Mouse (Mus musculus) heart, adult 18-20 months (tissue): ENCODE data around the gene Gm17409. TPM values are rescaled to one million over a fixed set of nuclear protein-coding genes. Genes with fewer than 3 reads are reported as not detected.

Source experiments
- DNase-seq, 2 experiments: peaks; one replicate each; pipeline ENCODE4 v3.0.0; 2021 to 2022; ENCODE audit warnings: mixed read lengths in 1 of 2
- long read RNA-seq, 2 experiments: library from polyadenylated mRNA; stranded (forward); transcript quantifications; one replicate each; pipeline ENCODE4 v2.0.0; 2021
- total RNA-seq, 2 experiments: library from RNA; stranded (reverse); gene quantifications; 2 replicates each; pipeline ENCODE4 v1.2.3; 2021

Gm17409 gene
- total RNA-seq: not detected
- long read RNA-seq, experiment 1: 0 reads
- long read RNA-seq, experiment 2: 0 reads

DNA sequence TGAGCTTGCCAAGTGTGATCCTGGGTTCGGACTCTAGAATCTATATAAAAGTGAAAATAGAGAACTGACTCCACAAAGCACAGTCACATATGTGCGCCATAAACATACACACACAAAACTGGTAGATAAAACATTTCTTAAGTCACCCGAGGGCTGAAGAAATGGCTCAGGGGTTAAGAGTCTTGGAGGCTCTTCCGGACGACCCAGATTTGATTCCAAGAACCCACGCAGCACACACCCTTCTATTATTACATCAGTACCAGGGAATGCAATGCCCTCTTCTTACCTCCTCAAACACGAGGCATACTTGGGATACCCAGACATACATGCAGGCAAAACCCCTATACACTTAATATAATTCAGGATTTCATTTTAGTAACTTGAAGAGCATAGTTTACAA lies at the start of gene Gm17409:
Gm17409 (plus strand) TSS at position 301 of the 400 bp plus-strand sequence.
- DNase-seq: no peak

DNA sequence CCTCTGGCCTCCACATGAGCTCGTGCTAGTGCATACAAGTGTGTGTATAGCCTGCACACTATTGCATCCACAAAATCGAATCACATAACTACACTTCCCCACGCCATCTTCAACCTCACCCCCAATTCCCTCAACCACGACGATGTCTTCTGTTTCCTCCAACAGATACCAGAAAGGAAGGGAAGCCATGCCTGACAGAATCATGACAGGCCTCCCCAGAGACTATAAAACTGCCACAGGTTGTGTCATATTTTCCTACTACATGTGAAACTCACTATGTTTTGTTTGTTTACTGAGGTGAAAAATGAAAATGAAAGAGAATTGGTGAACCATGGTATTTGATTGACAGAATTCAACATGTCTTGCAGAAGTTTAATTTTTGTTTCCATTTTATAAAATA lies 46.6 kb upstream of the Gm17409 start:
- no peak for DNase-seq

DNA sequence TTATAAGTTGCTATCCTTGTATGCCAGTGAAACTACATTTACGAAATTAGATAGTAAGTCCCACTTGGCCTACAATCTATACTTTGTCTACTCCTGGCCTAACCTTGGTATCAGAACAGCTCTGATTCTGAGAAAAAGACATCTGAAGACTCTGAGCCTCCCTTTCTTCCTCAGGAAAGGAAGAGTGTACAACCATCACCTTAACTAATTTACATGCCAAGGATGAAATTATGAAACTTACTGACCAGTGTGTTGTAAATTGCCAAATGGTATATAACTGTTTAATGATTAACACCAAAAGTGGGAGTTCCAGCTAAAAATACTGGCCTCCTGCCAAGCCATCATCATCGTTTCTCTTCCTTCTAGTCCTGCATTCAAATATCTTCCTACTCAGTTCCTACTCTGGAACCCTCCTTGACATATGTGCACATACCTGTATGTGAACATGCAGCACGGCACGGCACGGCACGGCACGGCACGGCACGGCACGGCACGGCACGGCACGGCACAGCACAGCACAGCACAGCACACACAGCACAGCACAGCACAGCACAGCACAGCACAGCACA lies 44.4 kb upstream of the Gm17409 start:
- no peak for DNase-seq

DNA sequence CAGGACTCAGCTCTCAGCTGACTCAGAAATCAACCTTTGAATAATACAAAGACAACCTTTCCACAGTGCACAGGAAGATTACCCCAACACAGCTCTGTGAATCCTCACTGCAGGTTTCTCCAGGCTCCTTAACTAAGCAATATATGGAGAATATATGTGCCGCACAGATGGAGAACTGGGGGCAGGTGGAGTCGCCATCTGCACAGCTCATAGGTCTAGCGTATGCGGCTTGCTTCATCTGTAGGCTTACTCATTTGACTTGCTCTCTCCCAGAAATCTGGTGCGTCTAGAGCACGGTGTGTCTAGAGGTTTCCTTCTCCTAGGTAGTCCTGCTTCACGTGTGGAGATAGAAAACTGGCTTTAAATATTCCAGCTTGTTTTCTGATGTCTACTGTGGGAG lies 37.7 kb upstream of the Gm17409 start:
- DNase-seq: no peak

- no peak for DNase-seq
These were observed 36.6 kb upstream of the Gm17409 start for GRCm38 (mm10) chr2:58433317-58433716.

DNA sequence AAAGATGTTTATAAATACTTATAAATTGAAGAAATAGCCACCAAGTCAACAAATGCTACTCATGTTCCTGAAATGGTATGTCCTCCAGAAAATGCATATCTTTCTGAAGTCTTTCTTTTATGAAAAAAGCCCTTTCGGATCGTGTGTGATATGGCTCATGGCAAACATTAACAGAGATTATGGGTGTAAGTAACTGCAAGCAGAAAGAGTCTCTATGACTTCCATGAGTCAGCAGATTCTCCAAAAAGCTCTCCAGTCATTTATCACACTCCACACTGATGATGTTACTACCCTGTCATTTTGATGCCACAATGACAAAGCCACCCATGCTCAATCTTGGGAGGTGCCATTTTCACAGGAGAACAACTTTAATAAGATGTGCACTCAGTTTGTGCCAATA lies 35.5 kb upstream of the Gm17409 start:
- DNase-seq: no peak

- no peak for DNase-seq
These were observed 34.4 kb upstream of the Gm17409 start for GRCm38 (mm10) chr2:58435507-58435906.

DNA sequence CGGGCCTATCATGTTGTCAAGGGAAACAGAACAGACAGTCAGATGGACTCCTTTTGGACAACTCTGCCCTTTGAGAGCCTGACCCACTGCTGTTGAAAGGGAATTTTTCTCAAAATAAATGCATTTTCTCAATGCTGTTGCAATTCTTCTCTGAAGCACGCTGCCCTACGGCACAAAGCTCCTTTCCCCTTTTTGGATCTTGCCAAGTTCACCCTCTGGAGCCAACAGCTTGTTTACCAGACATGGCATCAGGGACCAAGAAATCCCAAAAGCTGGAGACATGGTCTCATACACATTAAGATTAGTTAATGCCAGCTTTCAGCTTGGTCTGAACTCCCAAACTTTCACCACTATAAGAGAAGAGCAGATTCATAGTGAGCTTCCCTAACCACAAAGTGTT lies 33.0 kb upstream of the Gm17409 start:
- no peak for DNase-seq

- DNase-seq: no peak
These were observed 26.8 kb upstream of the Gm17409 start for GRCm38 (mm10) chr2:58443163-58443562.

GRCm38 (mm10) chr2:58447001-58447400 lies 22.9 kb upstream of the Gm17409 start:
- no peak for DNase-seq

DNA sequence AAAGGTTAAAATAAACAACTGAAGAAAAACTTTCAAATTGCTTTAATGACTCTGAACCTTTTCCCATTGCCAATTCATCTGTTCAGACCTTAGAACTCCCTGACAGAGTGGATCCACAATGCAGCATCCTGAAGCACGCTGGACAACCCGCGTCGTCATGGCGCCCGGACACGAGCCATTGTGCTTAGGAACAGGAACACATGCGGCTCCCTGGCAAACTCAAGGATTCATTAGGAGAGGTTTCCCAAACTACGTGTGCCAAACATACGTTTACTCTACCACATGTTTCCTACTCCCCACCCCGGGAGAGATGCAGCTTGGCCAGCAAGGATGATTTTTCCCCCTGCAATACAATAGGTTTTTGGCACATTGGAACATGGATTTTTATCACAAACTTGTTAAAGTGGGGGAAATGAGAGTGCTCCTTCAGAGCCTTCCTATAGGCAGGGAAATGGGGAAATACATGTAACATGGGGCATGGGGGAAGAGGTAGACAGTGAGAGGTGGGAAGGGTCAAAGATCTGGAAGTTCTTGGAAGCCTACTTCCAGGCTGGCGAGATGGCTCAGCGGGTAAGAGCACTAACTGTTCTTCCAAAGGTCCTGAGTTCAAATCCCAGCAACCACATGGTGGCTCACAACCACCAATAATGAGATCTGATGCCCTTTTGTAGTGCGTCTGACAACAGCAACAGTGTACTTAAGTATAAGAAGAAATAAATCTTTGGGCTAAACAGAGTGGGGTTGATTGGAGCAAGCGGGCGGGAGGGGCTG lies 15.6 kb upstream of the Gm17409 start:
- no peak for DNase-seq

GRCm38 (mm10) chr2:58456843-58457487 lies 13.0 kb upstream of the Gm17409 start:
- DNase-seq: no peak

DNA sequence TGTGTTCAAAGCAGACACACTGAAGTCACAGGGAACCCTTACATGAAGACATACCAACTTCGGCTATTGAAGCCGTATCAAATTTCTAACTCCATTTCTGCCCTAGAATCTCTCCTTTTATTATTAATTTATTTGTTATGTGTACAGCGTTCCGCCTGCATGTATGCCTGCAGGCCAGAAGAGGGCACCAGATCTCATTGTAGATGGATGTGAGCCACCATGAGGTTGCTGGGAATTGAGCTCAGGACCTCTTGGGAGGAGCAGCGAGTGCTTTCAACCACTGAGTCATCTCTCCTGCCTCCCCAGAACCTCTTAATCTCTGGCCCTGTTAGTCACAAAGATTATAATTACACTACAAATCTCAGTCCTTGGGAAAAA lies 12.4 kb upstream of the Gm17409 start:
- DNase-seq: no peak

- peak; percentile 15 to 63 for DNase-seq
These were observed 11.0 kb upstream of the Gm17409 start for GRCm38 (mm10) chr2:58458820-58459371.

- no peak for DNase-seq
These were observed 374 bp downstream of the Gm17409 start for GRCm38 (mm10) chr2:58470290-58470689.

DNA sequence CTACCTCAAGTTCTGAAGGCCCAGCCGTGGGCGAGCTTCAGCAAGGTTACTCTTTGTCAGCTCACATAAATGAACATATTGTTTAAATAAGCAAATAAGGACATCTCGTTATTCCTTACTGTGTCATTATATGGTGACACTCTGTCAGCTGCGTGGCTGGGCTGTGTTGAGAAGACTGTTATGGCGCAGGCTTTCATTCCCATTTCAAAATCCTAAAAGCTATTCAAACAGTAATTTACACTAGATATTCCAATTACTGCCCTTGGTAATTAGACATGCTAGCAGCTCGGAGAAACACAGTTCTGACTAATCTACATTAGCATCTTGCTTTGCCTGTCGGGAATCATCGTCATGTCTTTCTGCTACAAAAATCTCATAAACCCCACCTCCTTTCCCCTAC lies 5.7 kb downstream of the Gm17409 start:
- DNase-seq: no peak

DNA sequence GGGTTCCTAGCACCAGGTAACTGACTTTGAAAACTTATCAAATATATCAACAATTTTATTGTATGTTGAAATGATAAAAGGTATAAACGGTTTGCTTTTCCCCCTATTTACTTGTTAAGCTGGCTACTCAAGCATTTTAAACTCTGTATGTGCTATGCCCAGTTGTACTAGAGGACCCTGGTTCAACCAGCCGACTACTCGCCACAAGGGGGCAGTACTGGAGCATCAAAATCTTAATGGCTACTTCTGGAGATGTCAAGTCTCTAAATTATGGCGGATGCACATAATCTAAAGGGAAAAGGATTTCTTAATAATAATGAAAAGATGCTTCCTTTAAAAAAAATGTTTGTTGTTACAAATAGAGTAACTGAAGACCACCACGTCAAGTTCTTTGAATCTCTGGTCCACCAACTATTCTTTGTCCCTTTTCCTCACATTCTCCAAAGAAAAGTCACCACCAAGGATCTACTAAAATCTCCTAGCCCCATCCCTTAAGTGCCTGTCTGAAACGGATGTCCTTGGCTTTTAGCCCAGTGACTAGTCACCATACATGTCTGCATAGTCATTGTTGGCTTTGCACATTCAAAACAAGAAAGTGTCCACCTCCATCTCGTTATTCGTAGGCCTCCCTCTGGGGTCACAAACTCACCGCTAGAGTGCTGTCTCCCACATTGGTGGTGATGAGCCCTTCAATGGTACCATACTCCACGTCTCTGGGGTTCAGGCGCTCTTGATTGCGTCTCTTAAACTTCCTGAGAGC lies 7.2 kb downstream of the Gm17409 start:
- DNase-seq: peak; percentile 82 to 95

- no peak for DNase-seq
These were observed 8.2 kb downstream of the Gm17409 start for GRCm38 (mm10) chr2:58478144-58478543.

- DNase-seq: no peak
These were observed 9.6 kb downstream of the Gm17409 start for GRCm38 (mm10) chr2:58479536-58479935.

DNA sequence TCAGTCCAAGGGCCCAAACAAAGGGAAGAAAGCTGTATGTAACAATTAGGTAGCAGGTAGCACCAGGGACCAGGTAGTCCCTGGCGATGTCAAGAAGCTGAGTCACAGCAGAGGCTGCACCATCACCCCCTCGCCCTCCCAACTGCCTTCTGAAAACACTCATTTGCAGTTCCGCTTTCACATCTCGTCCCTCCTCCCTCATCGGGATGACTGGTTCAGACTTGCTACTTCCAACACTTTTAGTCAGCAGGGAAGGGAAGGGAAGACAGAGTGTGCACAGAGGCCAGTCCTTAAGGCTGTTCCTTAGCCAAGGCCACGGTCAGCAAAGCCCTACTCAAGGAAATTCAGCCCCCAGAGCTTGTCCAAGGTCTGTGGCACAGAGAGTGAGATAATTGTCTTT lies 10.8 kb downstream of the Gm17409 start:
- DNase-seq: peak in 1 of 2 experiments; percentile 41

DNA sequence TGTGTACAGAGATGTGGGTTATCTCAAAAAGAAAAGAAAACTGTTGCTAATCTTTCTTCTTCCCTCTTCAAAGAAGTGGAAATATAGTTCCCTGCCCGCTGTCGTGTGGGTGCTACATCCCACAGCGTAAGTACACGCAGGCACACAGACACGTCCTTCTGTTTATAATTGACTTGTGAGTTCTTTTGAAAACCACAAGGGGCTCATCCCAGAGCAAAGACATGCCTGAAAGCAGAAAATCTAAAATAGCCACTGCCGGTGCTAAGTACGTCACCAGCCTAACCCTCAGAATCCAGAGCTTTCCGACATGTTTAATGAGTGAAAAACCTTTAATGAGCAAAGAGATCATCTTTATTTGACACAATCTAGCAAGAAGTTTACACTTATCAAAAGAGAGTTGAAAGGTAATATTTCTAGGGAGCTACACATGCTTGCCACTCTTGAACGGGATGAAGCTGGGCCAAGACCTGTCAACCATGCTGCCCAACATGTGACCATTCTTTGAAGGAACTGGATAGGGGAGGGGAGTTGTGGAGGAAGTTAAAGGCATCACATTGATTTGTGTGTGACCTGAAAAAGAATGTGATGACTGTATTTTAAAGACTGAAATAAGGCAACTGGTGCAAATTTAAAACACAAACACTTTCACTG lies 11.7 kb downstream of the Gm17409 start:
- no peak for DNase-seq
